Mouse (Mus musculus): Measurements from ENCODE around the gene Glipr2. TPM values are rescaled to one million over a fixed set of nuclear protein-coding genes. Genes with fewer than 3 reads are reported as not detected.

The Glipr2 gene
- total and polyA plus RNA-seq, 3 experiments, result 60.3 to 146 (median 62.8) TPM

- H3K9ac ChIP-seq (ENCODE audit: insufficient read depth, low read depth), result no peak overlapping the region
- H3K4me3 ChIP-seq (replicated peaks in 1 of 3; ENCODE audit: low read depth in 2 of 3, low read length in 2 of 3, poor library complexity in 1 of 3), result no peak overlapping the region
- H3K36me3 ChIP-seq (replicated peaks in 1 of 2; ENCODE audit: control insufficient read depth in 1 of 2, insufficient read depth in 1 of 2, low read length in 1 of 2), result peaks cover 0 to 29% of the 10 kb centered on the region in 2 experiments
- H3K79me2 ChIP-seq (replicated peaks; ENCODE audit: control insufficient read depth, extremely low read depth, insufficient read depth, poor library complexity, severe bottlenecking), result no peaks in the 10 kb centered on the region
- dilution Hi-C loops (cut with MboI; ENCODE audit: extremely low pct_ligation_motif_present, extremely low pct_unique_long_range_greater_than_20kb, low sequenced_read_pairs), result no loop called here
- peaks cover 3% of the 10 kb centered on the region for H3K9me3 ChIP-seq (replicated peaks; ENCODE audit: low read length)
- no peaks in the 10 kb centered on the region for H3K27me3 ChIP-seq (replicated peaks)
- TF ChIP-seq JUN (IDR thresholded peaks at IDR 0.05; ENCODE audit: insufficient read depth, low read depth, low read length) (no peak), MEF2A (IDR thresholded peaks at IDR 0.05; ENCODE audit: borderline replicate concordance, low read depth, low read length) (0 out of 2 replicates have a peak, but pooled peaks have one; percentile 26), IRF4 (IDR thresholded peaks at IDR 0.05; ENCODE audit: low read depth, low read length) (peak; percentile 18; the same call in 1 of the 2 replicates), SMC3 (IDR thresholded peaks at IDR 0.05; ENCODE audit: low read depth, low read length) (peak; percentile 99), MAX (IDR thresholded peaks at IDR 0.05; ENCODE audit: low read length) (peak; percentile 31; the same call in 1 of the 2 replicates), NELFE (IDR thresholded peaks at IDR 0.05; ENCODE audit: low read depth, low read length) (peak; percentile 55; the same call in 1 of the 2 replicates), RAD21 (IDR thresholded peaks at IDR 0.05; ENCODE audit: low read depth, low read length) (peak; percentile 90), MAZ (IDR thresholded peaks at IDR 0.05; ENCODE audit: low read depth, low read length) (no peak), ZKSCAN1 (IDR thresholded peaks at IDR 0.05; ENCODE audit: borderline replicate concordance, low read depth, low read length) (no peak), MXI1 (IDR thresholded peaks at IDR 0.05; ENCODE audit: low read depth, low read length) (peak; percentile 45; the same call in 1 of the 2 replicates), ZC3H11A (IDR thresholded peaks at IDR 0.05; ENCODE audit: low read depth, low read length) (peak; percentile 89), TCF12 (IDR thresholded peaks at IDR 0.05; ENCODE audit: low read depth, low read length) (no peak), CTCF (conservative IDR thresholded peaks at IDR 0.05 in 1 of 2, IDR thresholded peaks at IDR 0.05 in 1 of 2; ENCODE audit: low read depth in 2 of 2, low read length in 2 of 2) (peak; percentile 75 to 95), NRF1 (IDR thresholded peaks at IDR 0.05; ENCODE audit: low read depth, low read length) (0 out of 2 replicates have a peak, but pooled peaks have one; percentile 16), BHLHE40 (IDR thresholded peaks at IDR 0.05; ENCODE audit: low read depth, low read length) (no peak), POLR2AphosphoS2 (IDR thresholded peaks at IDR 0.05; ENCODE audit: low read depth, low read length) (no peak)
- DNase-seq (ENCODE audit: extremely low read depth), result peak; percentile 83
- H3K27ac ChIP-seq (ENCODE audit: insufficient read depth, low read depth), result no peak overlapping the region
- H3K4me1 ChIP-seq (ENCODE audit: control insufficient read depth in 1 of 2, insufficient read depth in 2 of 2), result peaks cover 0 to 15% of the 10 kb centered on the region in 2 experiments; a peak in 2 of 4 replicates
- no peak overlapping the region for H3K4me2 ChIP-seq (ENCODE audit: insufficient read depth, low read depth, poor library complexity, severe bottlenecking)
- in situ Hi-C loops (cut with MboI; ENCODE audit: low pct_ligation_motif_present, low pct_unique_long_range_greater_than_20kb, low sequenced_read_pairs), result loop anchor here (5.0 kb wide), 1 partner anchor 57 kb away; the partner anchor contains the start of gene Ccin
Measured at GRCm38 (mm10) chr4:43925779-43926178, 31.4 kb upstream of the Glipr2 start.

DNA sequence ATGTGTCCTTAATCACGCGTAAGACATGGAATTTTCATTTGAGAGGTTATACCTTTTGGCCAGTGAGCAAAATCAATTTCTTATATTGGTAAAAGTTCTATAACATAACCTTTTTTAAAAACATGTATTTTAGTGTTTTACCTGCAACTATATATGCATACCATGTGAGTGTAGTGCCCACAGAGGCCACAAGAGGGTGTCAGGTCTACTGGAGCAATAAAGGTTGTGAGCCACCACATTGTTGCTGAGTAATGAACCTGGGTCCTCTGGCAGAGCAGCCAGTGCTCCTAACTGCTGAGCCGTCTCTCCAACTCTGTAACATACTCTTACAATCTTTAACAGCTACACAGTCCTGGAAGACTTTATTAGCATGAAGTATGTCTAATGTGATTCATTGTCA lies 29.4 kb upstream of the Glipr2 start:
- peak; percentile 49 for DNase-seq (ENCODE audit: extremely low read depth)
- in situ Hi-C loops (cut with MboI; ENCODE audit: low pct_ligation_motif_present, low pct_unique_long_range_greater_than_20kb, low sequenced_read_pairs) (loop anchor here (5.0 kb wide), 1 partner anchor 54 kb away; the partner anchor contains the start of gene Ccin), dilution Hi-C loops (cut with MboI; ENCODE audit: extremely low pct_ligation_motif_present, extremely low pct_unique_long_range_greater_than_20kb, low sequenced_read_pairs) (no loop called here)
- no peak for TF ChIP-seq MAZ (IDR thresholded peaks at IDR 0.05; ENCODE audit: low read depth, low read length)
- no peak for TF ChIP-seq USF2 (conservative IDR thresholded peaks at IDR 0.05; ENCODE audit: low read depth, low read length)
- TF ChIP-seq CTCF (conservative IDR thresholded peaks at IDR 0.05 in 1 of 2, IDR thresholded peaks at IDR 0.05 in 1 of 2; ENCODE audit: low read depth in 2 of 2, low read length in 2 of 2), result peak; percentile 47 to 72; a peak in 3 of 4 replicates
- peak; percentile 80 for TF ChIP-seq SMC3 (IDR thresholded peaks at IDR 0.05; ENCODE audit: low read depth, low read length)
- TF ChIP-seq MAFK (IDR thresholded peaks at IDR 0.05; ENCODE audit: insufficient replicate concordance, low read length), result 0 out of 2 replicates have a peak, but pooled peaks have one; percentile 31
- peak; percentile 50 for TF ChIP-seq RAD21 (IDR thresholded peaks at IDR 0.05; ENCODE audit: low read depth, low read length)
- H3K27ac ChIP-seq (ENCODE audit: insufficient read depth, low read depth), result no peak overlapping the region
- peaks cover 0 to 15% of the 10 kb centered on the region in 2 experiments; a peak in 2 of 4 replicates for H3K4me1 ChIP-seq (ENCODE audit: control insufficient read depth in 1 of 2, insufficient read depth in 2 of 2)
- no peaks in the 10 kb centered on the region for H3K79me2 ChIP-seq (replicated peaks; ENCODE audit: control insufficient read depth, extremely low read depth, insufficient read depth, poor library complexity, severe bottlenecking)
- no peak overlapping the region for H3K4me3 ChIP-seq (replicated peaks in 1 of 3; ENCODE audit: low read depth in 2 of 3, low read length in 2 of 3, poor library complexity in 1 of 3)
- H3K36me3 ChIP-seq (replicated peaks in 1 of 2; ENCODE audit: control insufficient read depth in 1 of 2, insufficient read depth in 1 of 2, low read length in 1 of 2), result peaks cover 2 to 36% of the 10 kb centered on the region in 2 experiments
- H3K9me3 ChIP-seq (replicated peaks; ENCODE audit: low read length), result peaks cover 3% of the 10 kb centered on the region
- H3K27me3 ChIP-seq (replicated peaks), result no peaks in the 10 kb centered on the region
- no peak overlapping the region for H3K4me2 ChIP-seq (ENCODE audit: insufficient read depth, low read depth, poor library complexity, severe bottlenecking)
- H3K9ac ChIP-seq (ENCODE audit: insufficient read depth, low read depth), result no peak overlapping the region

Data from CH12.LX (cell line).